8 mouse cellular contexts compared by ENCODE assay signal in genomic region chr14:19977271-19978024, GRCm38 (mm10). TPM values are rescaled to one million over a fixed set of nuclear protein-coding genes. Genes with fewer than 3 reads are reported as not detected.
DNase-seq lines count a peak whose midpoint lies in the region; TF ChIP-seq lines count a peak whose summit lies in the region.

TSS of gene Gng2 (minus strand) at chr14:19977627.

- TF ChIP-seq RAD21 in CH12.LX (IDR thresholded peaks at IDR 0.05; ENCODE audit: low read depth, low read length) = no peak

- H3K9me3 ChIP-seq in CH12.LX (replicated peaks; ENCODE audit: low read length) = no peaks in the 10 kb centered on the region

- peak within 1 kb of the TSS; percentile 96 for H3K9ac ChIP-seq in CH12.LX (ENCODE audit: insufficient read depth, low read depth)

- H3K27me3 ChIP-seq in CH12.LX (replicated peaks) (no peaks in the 10 kb centered on the region), myocyte (ENCODE audit: control insufficient read depth, insufficient read depth, insufficient read length) (no peaks in the 10 kb centered on the region)

- H3K36me3 ChIP-seq in CH12.LX (replicated peaks in 1 of 2; ENCODE audit: control insufficient read depth in 1 of 2, insufficient read depth in 1 of 2, low read length in 1 of 2) (peaks cover 0 to 4% of the 10 kb centered on the region in 2 experiments), myocyte (ENCODE audit: control insufficient read depth, insufficient read depth) (no peaks in the 10 kb centered on the region)

- in situ Hi-C loops in CH12.LX (cut with MboI; ENCODE audit: low pct_ligation_motif_present, low pct_unique_long_range_greater_than_20kb, low sequenced_read_pairs) = loop anchor here (10.0 kb wide), 1 partner anchor 87 kb away; no protein-coding TSS in a partner anchor

- H3ac ChIP-seq in myocyte (ENCODE audit: control insufficient read depth, insufficient read length) = no peak within 1 kb of the TSS

- TF ChIP-seq EP300 in CH12.LX (IDR thresholded peaks at IDR 0.05; ENCODE audit: low read length) = no peak

- H3K4me1 ChIP-seq in CH12.LX (ENCODE audit: control insufficient read depth in 1 of 2, insufficient read depth in 2 of 2) = peaks cover 9 to 29% of the 10 kb centered on the region in 2 experiments

- intact Hi-C loops in gastrocnemius, adult 2 months (cut with DNase I) = no loop called here
- intact Hi-C loops in gastrocnemius, postnatal 36 days (cut with DNase I) = loop anchor here (10.0 kb wide), 1 partner anchor 133 kb away; no protein-coding TSS in a partner anchor
- intact Hi-C loops in heart, postnatal 10 days (cut with DNase I) = loop anchor here (2.0 to 5.0 kb wide), 3 partner anchors 55 to 137 kb away; no protein-coding TSS in a partner anchor
- intact Hi-C loops in left cerebral cortex, postnatal 25 days (cut with DNase I) = loop anchor here (5.0 to 10.0 kb wide), 6 partner anchors 40 to 273 kb away; no protein-coding TSS in a partner anchor

- peak within 1 kb of the TSS; percentile 63 for H3K27ac ChIP-seq in gastrocnemius, adult 2 months
- H3K27ac ChIP-seq in CH12.LX (ENCODE audit: insufficient read depth, low read depth) = peak within 1 kb of the TSS; percentile 60; the same call in 1 of the 2 replicates

- H3K79me2 ChIP-seq in CH12.LX (replicated peaks; ENCODE audit: control insufficient read depth, extremely low read depth, insufficient read depth, poor library complexity, severe bottlenecking) (peaks cover 22% of the 10 kb centered on the region), myocyte (ENCODE audit: control insufficient read depth, insufficient read depth) (no peaks in the 10 kb centered on the region)

- peak within 1 kb of the TSS; percentile 70 for H3K4me3 ChIP-seq in gastrocnemius, adult 2 months
- H3K4me3 ChIP-seq in CH12.LX (replicated peaks in 1 of 3; ENCODE audit: low read depth in 2 of 3, low read length in 2 of 3, poor library complexity in 1 of 3) = peak within 1 kb of the TSS; percentile 66 to 97 (median 91)
- H3K4me3 ChIP-seq in myocyte = peak within 1 kb of the TSS; percentile 10

- no peak for TF ChIP-seq CTCF in gastrocnemius, adult 2 months (IDR thresholded peaks at IDR 0.05)
- no peak for TF ChIP-seq CTCF in CH12.LX (conservative IDR thresholded peaks at IDR 0.05 in 1 of 2, IDR thresholded peaks at IDR 0.05 in 1 of 2; ENCODE audit: low read depth in 2 of 2, low read length in 2 of 2)

- TF ChIP-seq POLR2A in CH12.LX (IDR thresholded peaks at IDR 0.05; ENCODE audit: low read depth, low read length) (no peak), myocyte (IDR thresholded peaks at IDR 0.05; ENCODE audit: insufficient read length, low read depth) (no peak)

- peak within 1 kb of the TSS; percentile 96 for H3K4me2 ChIP-seq in CH12.LX (ENCODE audit: insufficient read depth, low read depth, poor library complexity, severe bottlenecking)
- H3K4me2 ChIP-seq in myocyte (ENCODE audit: low read depth) = peak within 1 kb of the TSS; percentile 80

- DNase-seq in gastrocnemius, adult 2 months = no peak
- no peak for DNase-seq in gastrocnemius, postnatal 36 days
- no peak for DNase-seq in CH12.LX (ENCODE audit: extremely low read depth)
- peak; percentile 52 for DNase-seq in cerebellum, adult 9-11 months
- DNase-seq in heart, postnatal 10 days = no peak
- no peak for DNase-seq in left cerebral cortex, postnatal 25 days (ENCODE audit: low spot score in 2 of 2)
- DNase-seq in natural killer cell, adult 2 months (ENCODE audit: low spot score in 2 of 2) = no peak

- dilution Hi-C loops in CH12.LX (cut with MboI; ENCODE audit: extremely low pct_ligation_motif_present, extremely low pct_unique_long_range_greater_than_20kb, low sequenced_read_pairs) = no loop called here

TF ChIP-seq in CH12.LX, 34 proteins besides CTCF, POLR2A, EP300 and RAD21:
- TF ChIP-seq ZC3H11A (IDR thresholded peaks at IDR 0.05; ENCODE audit: low read depth, low read length) = no peak
- no peak for TF ChIP-seq TBP (conservative IDR thresholded peaks at IDR 0.05; ENCODE audit: low read depth, low read length)
- TF ChIP-seq NRF1 (IDR thresholded peaks at IDR 0.05; ENCODE audit: low read depth, low read length) = no peak
- TF ChIP-seq NELFE (IDR thresholded peaks at IDR 0.05; ENCODE audit: low read depth, low read length) = no peak
- TF ChIP-seq CHD1 (IDR thresholded peaks at IDR 0.05; ENCODE audit: low read depth, low read length) = no peak
- no peak for TF ChIP-seq JUND (conservative IDR thresholded peaks at IDR 0.05; ENCODE audit: low read depth, low read length)
- no peak for TF ChIP-seq MEF2A (IDR thresholded peaks at IDR 0.05; ENCODE audit: borderline replicate concordance, low read depth, low read length)
- TF ChIP-seq E2F4 (IDR thresholded peaks at IDR 0.05; ENCODE audit: insufficient replicate concordance, low read depth, low read length) = no peak
- TF ChIP-seq MAZ (IDR thresholded peaks at IDR 0.05; ENCODE audit: low read depth, low read length) = no peak
- TF ChIP-seq MAFK (IDR thresholded peaks at IDR 0.05; ENCODE audit: insufficient replicate concordance, low read length) = no peak
- no peak for TF ChIP-seq ELF1 (IDR thresholded peaks at IDR 0.05; ENCODE audit: low read depth, low read length)
- TF ChIP-seq IRF4 (IDR thresholded peaks at IDR 0.05; ENCODE audit: low read depth, low read length) = no peak
- no peak for TF ChIP-seq SIN3A (IDR thresholded peaks at IDR 0.05; ENCODE audit: low read length)
- TF ChIP-seq ETS1 (conservative IDR thresholded peaks at IDR 0.05; ENCODE audit: low read depth, low read length) = no peak
- TF ChIP-seq USF2 (conservative IDR thresholded peaks at IDR 0.05; ENCODE audit: low read depth, low read length) = no peak
- TF ChIP-seq BHLHE40 (IDR thresholded peaks at IDR 0.05; ENCODE audit: low read depth, low read length) = no peak
- no peak for TF ChIP-seq GABPA (IDR thresholded peaks at IDR 0.05; ENCODE audit: insufficient replicate concordance, low read depth, low read length)

TF ChIP-seq in myocyte, 11 proteins besides CTCF, POLR2A, EP300 and RAD21:
- no peak for TF ChIP-seq CEBPB (IDR thresholded peaks at IDR 0.05; ENCODE audit: insufficient read depth, poor library complexity, severe bottlenecking)
- TF ChIP-seq REST (IDR thresholded peaks at IDR 0.05; ENCODE audit: insufficient read depth, insufficient read length) = no peak
TF ChIP-seq in myocyte: peak in this region for 0.

RNA-seq across cellular contexts. Expression of gene Gng2, which starts in this region (rescaled TPM):
- total RNA-seq in gastrocnemius, adult 2 months (2021) = 1 to 10 TPM; 3.1 to 4.0 TPM
- 1 to 10 TPM; 2.3 to 4.1 TPM for total RNA-seq in gastrocnemius, postnatal 36 days (2021)
- total RNA-seq in CH12.LX (2012; rRNA removed) (62.9 and 63.4 TPM in 2 replicates), CH12.LX (2014; rRNA removed) (61.8 and 67.7 TPM in 2 replicates)
- polyA plus RNA-seq in CH12.LX (2012; ENCODE audit: insufficient read length, low read depth) (52.1 and 70.0 TPM in 2 replicates), myocyte (2012; fragmentation: generic; extraction: Trizol) (5.0 TPM)
- total RNA-seq in heart, postnatal 10 days (2021) = 10 to 100 TPM; 20.7 to 30.5 TPM
- total RNA-seq in left cerebral cortex, postnatal 25 days (2021) = 100 to 1,000 TPM; 224 to 237 TPM

Comparison
In these comparisons a context has a peak if more than half of its experiments do, and no peak if none do; other contexts are left out.
1. RNA of gene Gng2 (total RNA-seq): 224 to 237 TPM in left cerebral cortex, postnatal 25 days, 61.8 to 67.7 TPM in CH12.LX and 20.7 to 30.5 TPM in heart, postnatal 10 days; 2.3 to 4.1 TPM in gastrocnemius, postnatal 36 days and 3.1 to 4.0 TPM in gastrocnemius, adult 2 months; every median in the first group is over 4 times any median in the second.
2. H3K4me3 ChIP-seq: peak in every context shown above with its lines; median percentile 91 in CH12.LX; 70 in gastrocnemius, adult 2 months; 10 in myocyte.